Mouse (Mus musculus) cerebellum, adult 2 months (tissue): ENCODE results near the gene Tmem178b. TPM values are rescaled to one million over a fixed set of nuclear protein-coding genes. Genes with fewer than 3 reads are reported as not detected.

Experiments used
- DNase-seq, 2 experiments: peaks; one replicate each; pipeline ENCODE4 v3.0.0; 2021
- H3K27ac ChIP-seq: fragments of 200-500 bp; 2 replicates; pipeline ENCODE4 v1.5.1; 2012; ENCODE audit warnings: low read length, control low read depth, inconsistent platforms; ENCODE audit not compliant: insufficient read depth
- H3K27me3 ChIP-seq: fragments of 200-500 bp; 2 replicates; pipeline ENCODE4 v1.6.1; 2012; ENCODE audit warnings: inconsistent platforms, mild to moderate bottlenecking, low read length, moderate library complexity; ENCODE audit not compliant: control insufficient read depth, insufficient read depth
- H3K4me1 ChIP-seq: fragments of 200-500 bp; 2 replicates; pipeline ENCODE4 v1.6.1; 2011; ENCODE audit warnings: low read length; ENCODE audit not compliant: control insufficient read depth, insufficient read depth
- H3K4me3 ChIP-seq: fragments of 200-500 bp; replicated peaks from 2 replicates; pipeline ENCODE3; 2011; ENCODE audit warnings: mild to moderate bottlenecking, low read depth, low read length, control low read depth; ENCODE audit not compliant: insufficient read depth
- CTCF ChIP-seq: fragments of 200-500 bp; IDR thresholded peaks from 2 replicates; pipeline ENCODE4 v1.5.1; 2011; ENCODE audit warnings: low read depth, mild to moderate bottlenecking, control low read depth, low read length, moderate library complexity, borderline replicate concordance; ENCODE audit not compliant: insufficient read depth
- POLR2A ChIP-seq: fragments of 200-500 bp; IDR thresholded peaks from 2 replicates; pipeline ENCODE4 v1.6.1; 2011; ENCODE audit warnings: low read length, control low read depth, borderline replicate concordance; ENCODE audit not compliant: insufficient read depth
- WGBS: fragments of 180-500 bp; shearing (Covaris S2); methylation state at CpG from one replicate; pipeline ENCODE4 v1.1.7; 2018; 5-methylcytosine and 5-hydroxymethylcytosine counted together
- polyA plus RNA-seq: library from polyadenylated mRNA; depleted of rRNA; stranded (reverse); fragments of >200 nt; gene quantifications from 2 replicates; pipeline ENCODE4 v1.2.3, GENCODE M21; 2012; rRNA removed

The Tmem178b gene
- polyA plus RNA-seq, result 66.7 and 72.3 TPM in 2 replicates

GRCm38 (mm10) chr6:39872901-39873591, at the start of gene Tmem178b:
Gene Tmem178b, plus strand, starts transcription at chr6:39873271.
- no peak for TF ChIP-seq POLR2A
- TF ChIP-seq CTCF, result no peak
- peak within 1 kb of the TSS; percentile 60 for H3K27ac ChIP-seq
- WGBS, result under 1% methylated on average over 63 of the region's 63 CpGs
- H3K4me3 ChIP-seq, result peak within 1 kb of the TSS; percentile 79
- peaks cover 9% of the 10 kb centered on the region for H3K4me1 ChIP-seq
- H3K27me3 ChIP-seq, result no peaks in the 10 kb centered on the region
- DNase-seq, result peak; percentile 71 to 74

- WGBS, result 50% methylated on average over 5 of the region's 5 CpGs
- H3K27ac ChIP-seq, result no peak overlapping the region
- no peak for DNase-seq
Measured at GRCm38 (mm10) chr6:39828736-39829135, 44.3 kb upstream of the Tmem178b start.

GRCm38 (mm10) chr6:39843698-39844342, 29.3 kb upstream of the Tmem178b start:
- TF ChIP-seq POLR2A, result no peak
- TF ChIP-seq CTCF, result no peak
- DNase-seq, result no peak
- Histone ChIP-seq H3K27me3 (no peaks in the 10 kb centered on the region), H3K4me3 (no peak overlapping the region), H3K27ac (no peak overlapping the region), H3K4me1 (peaks cover 3% of the 10 kb centered on the region; the same call in 1 of the 2 replicates)
- 14% methylated on average over 14 of the region's 14 CpGs for WGBS

More at GRCm38 (mm10) chr6:39828736-39829135, 44.3 kb upstream of the Tmem178b start:
- TF ChIP-seq CTCF, result no peak
- no peak for TF ChIP-seq POLR2A
- Histone ChIP-seq H3K4me1 (no peaks in the 10 kb centered on the region), H3K4me3 (no peak overlapping the region), H3K27me3 (no peaks in the 10 kb centered on the region)

- TF ChIP-seq POLR2A (no peak), CTCF (no peak)
- no peak for DNase-seq
- Histone ChIP-seq H3K27ac (no peak overlapping the region), H3K4me1 (peaks cover 3% of the 10 kb centered on the region; the same call in 1 of the 2 replicates), H3K4me3 (no peak overlapping the region), H3K27me3 (no peaks in the 10 kb centered on the region)
- 81% methylated on average over 2 of the region's 2 CpGs for WGBS
Measured at GRCm38 (mm10) chr6:39847538-39847937, 25.5 kb upstream of the Tmem178b start.

- DNase-seq, result no peak
- no peaks in the 10 kb centered on the region for H3K27me3 ChIP-seq
- peaks cover 3% of the 10 kb centered on the region; the same call in 1 of the 2 replicates for H3K4me1 ChIP-seq
- TF ChIP-seq CTCF (peak; percentile 23; the same call in 1 of the 2 replicates), POLR2A (no peak)
- H3K27ac ChIP-seq, result no peak overlapping the region
- H3K4me3 ChIP-seq, result no peak overlapping the region
- WGBS, result 64% methylated on average over 7 of the region's 7 CpGs
Measured at GRCm38 (mm10) chr6:39848766-39849165, 24.3 kb upstream of the Tmem178b start.

GRCm38 (mm10) chr6:39849667-39850066, 23.4 kb upstream of the Tmem178b start:
- no peaks in the 10 kb centered on the region for H3K27me3 ChIP-seq
- 59% methylated on average over 4 of the region's 4 CpGs for WGBS
- DNase-seq, result no peak
- no peaks in the 10 kb centered on the region for H3K4me1 ChIP-seq
- H3K27ac ChIP-seq, result no peak overlapping the region
- TF ChIP-seq POLR2A, result no peak
- no peak for TF ChIP-seq CTCF
- H3K4me3 ChIP-seq, result no peak overlapping the region

- peak; percentile 76 to 81 for DNase-seq
- TF ChIP-seq POLR2A (no peak), CTCF (peak; percentile 64)
- H3K4me3 ChIP-seq, result peak overlapping the region; percentile 79
- peaks cover 6% of the 10 kb centered on the region; the same call in 1 of the 2 replicates for H3K4me1 ChIP-seq
- peak overlapping the region; percentile 66 for H3K27ac ChIP-seq
- under 1% methylated on average over 28 of the region's 28 CpGs for WGBS
- no peaks in the 10 kb centered on the region for H3K27me3 ChIP-seq
Measured at GRCm38 (mm10) chr6:39870271-39871135, 2.6 kb upstream of the Tmem178b start.
